Mouse (Mus musculus) thymus, adult 2 months (tissue): ENCODE measurements around the gene Ano8.

Experiments used
- CTCF ChIP-seq: fragments of 200-500 bp; IDR thresholded peaks from 2 replicates; pipeline ENCODE4 v1.5.1; 2012; ENCODE audit warnings: mild to moderate bottlenecking, control low read depth, low read length, moderate library complexity, borderline replicate concordance; ENCODE audit not compliant: control insufficient read depth, poor library complexity, insufficient read depth; ENCODE audit errors: extremely low read depth
- POLR2A ChIP-seq: fragments of 200-500 bp; IDR thresholded peaks from 2 replicates; pipeline ENCODE4 v1.6.1; 2012; ENCODE audit warnings: mild to moderate bottlenecking, low read length, control low read depth, moderate library complexity; ENCODE audit not compliant: control insufficient read depth, poor library complexity, insufficient read depth; ENCODE audit errors: extremely low read depth

- TF ChIP-seq CTCF (no peak), POLR2A (0 out of 2 replicates have a peak, but pooled peaks have one; percentile 37)
Measured at GRCm38 (mm10) chr8:71487691-71488445, 2.1 kb upstream of the Ano8 start, which contains the start of gene Gtpbp3.
